Mouse (Mus musculus) embryonic facial prominence, embryonic 11.5 days (tissue): ENCODE results near the gene Fam19a4. TPM values are rescaled to one million over a fixed set of nuclear protein-coding genes. Genes with fewer than 3 reads are reported as not detected.

Source experiments
- ATAC-seq: fragments of 200-750 bp; cut with Nextera tagmentation; replicated peaks from 2 replicates; pipeline ENCODE4 v1.8.0; 2017; ENCODE audit warnings: low read depth; ENCODE audit not compliant: insufficient number of reproducible peaks, low FRiP score, low TSS enrichment
- DNase-seq: peaks from one replicate; pipeline ENCODE4 v3.0.0-alpha.2; 2015; ENCODE audit warnings: low spot score
- H3K27ac ChIP-seq: fragments of 300-500 bp; sonication (generic); replicated peaks from 2 replicates; pipeline ENCODE4 v1.5.1; 2014; ENCODE audit warnings: mild to moderate bottlenecking, low read depth, low read length, control low read depth
- H3K27me3 ChIP-seq: fragments of 300-500 bp; sonication (generic); 2 replicates; pipeline ENCODE4 v1.6.1; 2014; ENCODE audit warnings: mild to moderate bottlenecking, low read length, moderate library complexity, mixed read lengths; ENCODE audit not compliant: control insufficient read depth, insufficient read depth
- H3K36me3 ChIP-seq: fragments of 300-500 bp; sonication (generic); replicated peaks from 2 replicates; pipeline ENCODE4 v1.6.1; 2014; ENCODE audit warnings: low read depth, mild to moderate bottlenecking, low read length, moderate library complexity, mixed read lengths; ENCODE audit not compliant: control insufficient read depth, insufficient read depth
- H3K4me1 ChIP-seq: fragments of 300-500 bp; sonication (generic); 2 replicates; pipeline ENCODE4 v1.6.1; 2014; ENCODE audit warnings: low read length, mixed read lengths; ENCODE audit not compliant: control insufficient read depth, insufficient read depth
- H3K4me2 ChIP-seq: fragments of 300-500 bp; sonication (generic); 2 replicates; pipeline ENCODE4 v1.6.1; 2014; ENCODE audit warnings: low read depth, mild to moderate bottlenecking, control low read depth, low read length, moderate library complexity
- H3K4me3 ChIP-seq: fragments of 300-500 bp; sonication (generic); 2 replicates; pipeline ENCODE4 v1.5.1; 2014; ENCODE audit warnings: low read depth, low read length, control low read depth
- H3K9ac ChIP-seq: fragments of 300-500 bp; sonication (generic); replicated peaks from 2 replicates; pipeline ENCODE4 v1.6.1; 2014; ENCODE audit warnings: mild to moderate bottlenecking, control low read depth, low read length
- H3K9me3 ChIP-seq: fragments of 300-500 bp; sonication (generic); replicated peaks from 2 replicates; pipeline ENCODE4 v1.6.1; 2016; ENCODE audit warnings: mild to moderate bottlenecking, low read length, inconsistent platforms, mixed read lengths; ENCODE audit not compliant: control insufficient read depth
- whole genome bisulfite sequencing: fragments of 180-500 bp; shearing (Covaris S2); extraction: QIAGEN DNeasy Blood & Tissue Kit; methylation state at CpG from one replicate; pipeline ENCODE4 v1.1.7; 2014; 5-methylcytosine and 5-hydroxymethylcytosine counted together
- polyA plus RNA-seq: library from polyadenylated mRNA; unstranded; fragments of >200 nt; fragmentation: Nextera tagmentation; extraction: Ambion mirVana; gene quantifications from 2 replicates; pipeline ENCODE4 v1.2.1, GENCODE M21; 2014

The Fam19a4 gene
- polyA plus RNA-seq, 1 experiment from 2014 or later = 1.2 TPM

GRCm38 (mm10) chr6:96798746-96799145 is 261.5 kb downstream of the Fam19a4 start:
- no peak for ATAC-seq
- no peak overlapping the region for H3K9ac ChIP-seq
- no peaks in the 10 kb centered on the region for H3K9me3 ChIP-seq
- H3K4me2 ChIP-seq = no peak overlapping the region
- no peaks in the 10 kb centered on the region for H3K36me3 ChIP-seq
- DNase-seq = no peak
- no peaks in the 10 kb centered on the region for H3K4me1 ChIP-seq
- no peaks in the 10 kb centered on the region for H3K27me3 ChIP-seq
- H3K4me3 ChIP-seq = no peak overlapping the region
- no peak overlapping the region for H3K27ac ChIP-seq
- 79% methylated on average over 1 of the region's 1 CpGs for WGBS

- Histone ChIP-seq H3K9me3 (no peaks in the 10 kb centered on the region), H3K36me3 (no peaks in the 10 kb centered on the region), H3K4me1 (no peaks in the 10 kb centered on the region), H3K4me2 (no peak overlapping the region), H3K4me3 (no peak overlapping the region), H3K27ac (no peak overlapping the region), H3K27me3 (no peaks in the 10 kb centered on the region), H3K9ac (no peak overlapping the region)
- WGBS = 87% methylated on average over 4 of the region's 4 CpGs
- no peak for ATAC-seq
- no peak for DNase-seq
These were observed 262.8 kb downstream of the Fam19a4 start for GRCm38 (mm10) chr6:96797451-96797850.

Other genes with a start within 250 kb of the Fam19a4 start
- gene Eogt, start 88.8 kb upstream of the Fam19a4 start, polyA plus RNA-seq = 5.5 and 6.9 TPM in 2 replicates
- gene Tmf1, start 118.7 kb upstream of the Fam19a4 start, polyA plus RNA-seq = 30.3 and 34.2 TPM in 2 replicates
- 102 and 112 TPM in 2 replicates for gene Uba3, start 145.2 kb upstream of the Fam19a4 start, polyA plus RNA-seq
- 33.4 and 36.1 TPM in 2 replicates for gene Arl6ip5, start 150.3 kb upstream of the Fam19a4 start, polyA plus RNA-seq
- 0.49 and 0.58 TPM in 2 replicates for gene Lmod3, start 192.3 kb upstream of the Fam19a4 start, polyA plus RNA-seq